Mouse (Mus musculus) forebrain, embryonic 11.5 days (tissue): ENCODE results near the gene Mst1r. TPM values are rescaled to one million over a fixed set of nuclear protein-coding genes. Genes with fewer than 3 reads are reported as not detected.

Experiments
- ATAC-seq: fragments of 200-750 bp; cut with Nextera tagmentation; replicated peaks from 2 replicates; pipeline ENCODE4 v1.8.0; 2017; ENCODE audit warnings: moderate TSS enrichment; ENCODE audit not compliant: low FRiP score
- DNase-seq: peaks from one replicate; pipeline ENCODE4 v3.0.0-alpha.2; 2017; ENCODE audit warnings: low spot score
- H3K27ac ChIP-seq: fragments of 300-500 bp; sonication (generic); 2 replicates; pipeline ENCODE4 v1.5.1; 2014; ENCODE audit warnings: low read depth, low read length
- H3K27me3 ChIP-seq: fragments of 300-500 bp; sonication (generic); 2 replicates; pipeline ENCODE4 v1.6.1; 2014; ENCODE audit warnings: mild to moderate bottlenecking, low read length, mixed read lengths; ENCODE audit not compliant: control insufficient read depth, insufficient read depth
- H3K36me3 ChIP-seq: fragments of 300-500 bp; sonication (generic); 2 replicates; pipeline ENCODE4 v1.6.1; 2014; ENCODE audit warnings: mild to moderate bottlenecking, low read length, moderate library complexity, mixed read lengths; ENCODE audit not compliant: control insufficient read depth, insufficient read depth
- H3K4me1 ChIP-seq: fragments of 300-500 bp; sonication (generic); replicated peaks from 2 replicates; pipeline ENCODE4 v1.6.1; 2014; ENCODE audit warnings: low read length, mixed read lengths; ENCODE audit not compliant: control insufficient read depth, insufficient read depth
- H3K4me2 ChIP-seq: fragments of 300-500 bp; sonication (generic); 2 replicates; pipeline ENCODE4 v1.6.1; 2014; ENCODE audit warnings: low read depth, mild to moderate bottlenecking, low read length, moderate library complexity, mixed read lengths; ENCODE audit not compliant: severe bottlenecking
- H3K4me3 ChIP-seq: fragments of 300-500 bp; sonication (generic); 2 replicates; pipeline ENCODE4 v1.5.1; 2014; ENCODE audit warnings: low read depth, low read length
- H3K9ac ChIP-seq: fragments of 300-500 bp; sonication (generic); 2 replicates; pipeline ENCODE4 v1.6.1; 2014; ENCODE audit warnings: low read length
- H3K9me3 ChIP-seq: fragments of 300-500 bp; sonication (generic); 2 replicates; pipeline ENCODE4 v1.6.1; 2016; ENCODE audit warnings: low read length, mixed read lengths; ENCODE audit not compliant: control insufficient read depth
- WGBS: fragments of 180-500 bp; shearing (Covaris S2); extraction: QIAGEN DNeasy Blood & Tissue Kit; methylation state at CpG from one replicate; pipeline ENCODE4 v1.1.7; 2014; 5-methylcytosine and 5-hydroxymethylcytosine counted together
- polyA plus RNA-seq: library from polyadenylated mRNA; unstranded; fragments of >200 nt; fragmentation: Nextera tagmentation; extraction: Ambion mirVana; gene quantifications from 2 replicates; pipeline ENCODE4 v1.2.1, GENCODE M21; 2014

Gene Mst1r
- polyA plus RNA-seq: 0.36 and 0.43 TPM in 2 replicates

GRCm38 (mm10) chr9:107906252-107906966, at the start of gene Mst1r:
Mst1r (plus strand) TSS chr9:107906873.
- DNase-seq: peak; percentile 83
- 24% methylated on average over 19 of the region's 19 CpGs for WGBS
- Histone ChIP-seq H3K4me2 (peak within 1 kb of the TSS; percentile 58), H3K4me3 (peak within 1 kb of the TSS; percentile 24), H3K36me3 (no peaks in the 10 kb centered on the region), H3K27me3 (peaks cover 4% of the 10 kb centered on the region; the same call in 1 of the 2 replicates), H3K4me1 (peaks cover 15% of the 10 kb centered on the region), H3K27ac (no peak within 1 kb of the TSS), H3K9ac (peak within 1 kb of the TSS; percentile 50; the same call in 1 of the 2 replicates), H3K9me3 (no peaks in the 10 kb centered on the region)
- ATAC-seq: peak; percentile 61

- no peak overlapping the region for H3K4me2 ChIP-seq
- WGBS: 98% methylated on average over 3 of the region's 3 CpGs
- no peak for DNase-seq
- no peaks in the 10 kb centered on the region for H3K9me3 ChIP-seq
- no peaks in the 10 kb centered on the region; the same call in 1 of the 2 replicates for H3K36me3 ChIP-seq
- no peak overlapping the region for H3K9ac ChIP-seq
- no peaks in the 10 kb centered on the region for H3K27me3 ChIP-seq
- H3K4me3 ChIP-seq: no peak overlapping the region
- no peak overlapping the region for H3K27ac ChIP-seq
- no peak for ATAC-seq
- no peaks in the 10 kb centered on the region for H3K4me1 ChIP-seq
These were observed 48.3 kb upstream of the Mst1r start for GRCm38 (mm10) chr9:107858343-107858742.

- no peak overlapping the region for H3K9ac ChIP-seq
- no peak overlapping the region for H3K4me2 ChIP-seq
- H3K27me3 ChIP-seq: no peaks in the 10 kb centered on the region
- no peak overlapping the region for H3K27ac ChIP-seq
- no peaks in the 10 kb centered on the region for H3K4me1 ChIP-seq
- no peak overlapping the region for H3K4me3 ChIP-seq
- no peak for ATAC-seq
- 80% methylated on average over 1 of the region's 1 CpGs for WGBS
- no peaks in the 10 kb centered on the region; the same call in 1 of the 2 replicates for H3K36me3 ChIP-seq
- no peaks in the 10 kb centered on the region for H3K9me3 ChIP-seq
- no peak for DNase-seq
These were observed 42.2 kb upstream of the Mst1r start for GRCm38 (mm10) chr9:107864493-107864892.

DNA sequence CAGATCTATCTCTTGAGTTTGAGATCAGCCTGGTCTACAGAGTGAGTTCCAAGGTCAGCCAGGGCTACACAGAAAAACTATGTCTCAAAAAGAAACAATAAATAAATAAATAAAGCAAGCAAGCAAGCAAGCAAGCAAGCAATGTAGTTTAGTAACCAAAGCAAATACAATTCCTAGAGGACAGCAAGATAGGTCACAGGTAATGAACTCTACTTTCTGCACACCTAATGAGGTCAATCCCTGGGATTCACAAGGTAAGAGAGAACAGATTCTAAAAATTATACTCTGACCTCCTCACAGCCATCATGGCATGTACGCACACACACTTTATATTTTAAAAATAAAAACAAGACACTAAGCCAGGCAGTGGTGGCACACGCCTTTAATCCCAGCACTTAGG, 40.6 kb upstream of the Mst1r start:
- Histone ChIP-seq H3K36me3 (no peaks in the 10 kb centered on the region), H3K27ac (no peak overlapping the region), H3K9me3 (no peaks in the 10 kb centered on the region), H3K4me3 (no peak overlapping the region), H3K27me3 (no peaks in the 10 kb centered on the region), H3K9ac (no peak overlapping the region), H3K4me1 (no peaks in the 10 kb centered on the region), H3K4me2 (no peak overlapping the region)
- ATAC-seq (no peak), DNase-seq (no peak)
- 97% methylated on average over 2 of the region's 2 CpGs for WGBS

DNA sequence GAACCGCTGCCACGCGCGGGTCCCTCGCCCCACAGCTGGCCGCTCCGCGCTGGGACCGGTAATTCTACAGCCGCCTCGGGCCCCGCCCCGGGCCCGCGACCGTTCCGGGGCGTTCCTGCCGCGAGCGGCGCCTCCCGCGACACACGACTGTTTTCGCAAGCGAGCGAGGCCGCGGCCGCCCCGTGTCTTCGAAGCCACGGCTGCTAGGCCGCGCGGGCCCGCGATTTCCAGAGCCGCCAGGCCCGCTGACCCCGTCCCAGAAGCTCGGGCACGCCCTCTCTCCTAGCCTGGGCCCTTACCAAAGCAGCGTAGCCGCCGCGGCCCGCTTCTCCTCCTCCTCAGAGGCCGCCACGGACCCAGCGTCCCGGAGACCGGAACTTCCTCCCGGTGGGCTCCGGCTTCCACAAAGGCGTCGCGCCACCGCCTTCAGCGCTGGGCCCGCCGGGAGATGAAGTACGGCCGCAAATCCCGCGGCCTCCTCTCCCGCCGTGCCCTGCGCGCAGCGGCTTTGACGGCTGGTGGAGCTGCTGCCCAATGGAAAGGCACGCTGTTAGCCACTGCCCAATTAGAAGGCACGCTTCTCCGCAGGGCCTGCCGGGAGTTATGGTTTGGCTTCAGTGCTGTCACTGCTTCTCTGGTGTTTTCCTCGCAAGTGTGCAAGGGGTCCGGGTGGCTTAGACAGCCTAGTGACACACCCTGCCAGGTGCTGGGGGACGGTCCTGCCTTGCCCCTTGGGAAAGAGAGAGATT, 34.1 kb upstream of the Mst1r start:
- peaks cover 4% of the 10 kb centered on the region; the same call in 1 of the 2 replicates for H3K4me1 ChIP-seq
- under 1% methylated on average over 79 of the region's 80 CpGs for WGBS
- DNase-seq: peak; percentile 95
- H3K36me3 ChIP-seq: no peaks in the 10 kb centered on the region
- no peaks in the 10 kb centered on the region for H3K27me3 ChIP-seq
- peak overlapping the region; percentile 97 for H3K4me3 ChIP-seq
- peak overlapping the region; percentile 94 for H3K27ac ChIP-seq
- peak overlapping the region; percentile 98 for H3K9ac ChIP-seq
- H3K4me2 ChIP-seq: peak overlapping the region; percentile 77
- peak; percentile 99 for ATAC-seq
- H3K9me3 ChIP-seq: no peaks in the 10 kb centered on the region

DNA sequence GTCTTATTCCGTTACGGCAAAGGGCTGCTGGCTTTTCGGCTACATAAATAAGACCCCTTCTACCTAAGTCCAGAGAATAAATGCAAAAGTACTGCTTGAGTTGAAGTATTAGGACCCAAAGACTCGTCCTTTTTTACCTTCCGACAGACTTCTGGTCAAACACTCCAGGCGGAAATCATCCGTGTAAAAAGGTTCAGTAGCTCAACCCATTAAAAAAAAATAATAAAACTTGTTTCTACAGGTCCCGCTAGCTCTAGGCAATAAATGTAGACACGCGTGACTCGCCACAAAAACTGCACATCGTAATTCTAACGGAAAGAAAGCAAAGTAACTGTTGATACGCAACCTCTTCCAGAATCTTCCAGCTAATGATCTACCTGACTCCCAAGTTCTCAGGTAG, 33.5 kb upstream of the Mst1r start, which contains the start of gene Rbm6:
Rbm6 (minus strand) TSS at position 101 of the 400 bp plus-strand sequence.
- Histone ChIP-seq H3K9me3 (no peaks in the 10 kb centered on the region), H3K27me3 (no peaks in the 10 kb centered on the region), H3K4me3 (peak within 1 kb of the TSS; percentile 97), H3K4me2 (peak within 1 kb of the TSS; percentile 77), H3K36me3 (no peaks in the 10 kb centered on the region), H3K27ac (peak within 1 kb of the TSS; percentile 94), H3K9ac (peak within 1 kb of the TSS; percentile 98), H3K4me1 (peaks cover 4% of the 10 kb centered on the region; the same call in 1 of the 2 replicates)
- WGBS: 12% methylated on average over 14 of the region's 14 CpGs
- no peak for ATAC-seq
- DNase-seq: no peak

DNA sequence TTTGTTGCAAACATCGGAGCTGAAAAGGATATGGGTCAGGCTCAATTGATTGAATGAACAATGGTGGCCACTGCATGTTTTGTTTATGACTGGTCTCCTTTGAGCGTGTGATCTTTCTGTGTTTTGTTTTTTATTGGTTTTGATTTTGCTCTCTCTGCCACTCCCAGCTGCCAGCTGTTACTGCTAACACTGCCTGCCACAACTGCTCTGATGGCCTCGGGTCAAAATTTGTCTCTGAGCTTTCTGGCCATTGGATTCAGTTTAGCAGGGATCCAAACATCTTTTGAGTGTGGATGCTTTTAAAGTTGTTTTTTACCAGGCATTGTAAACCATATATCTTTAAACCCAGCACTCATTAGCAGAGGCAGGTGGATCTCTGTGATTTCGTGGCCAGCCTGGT, 26.3 kb upstream of the Mst1r start:
- no peak for ATAC-seq
- no peaks in the 10 kb centered on the region for H3K4me1 ChIP-seq
- no peak overlapping the region for H3K9ac ChIP-seq
- H3K27me3 ChIP-seq: no peaks in the 10 kb centered on the region
- no peak overlapping the region for H3K4me3 ChIP-seq
- H3K4me2 ChIP-seq: no peak overlapping the region
- no peaks in the 10 kb centered on the region for H3K9me3 ChIP-seq
- DNase-seq: no peak
- no peak overlapping the region for H3K27ac ChIP-seq
- no peaks in the 10 kb centered on the region for H3K36me3 ChIP-seq
- 78% methylated on average over 4 of the region's 4 CpGs for WGBS

- Histone ChIP-seq H3K4me2 (peak within 1 kb of the TSS; percentile 90), H3K4me1 (no peaks in the 10 kb centered on the region; the same call in 1 of the 2 replicates), H3K36me3 (no peaks in the 10 kb centered on the region), H3K9me3 (no peaks in the 10 kb centered on the region), H3K27ac (no peak within 1 kb of the TSS), H3K9ac (peak within 1 kb of the TSS; percentile 75), H3K27me3 (peaks cover 2% of the 10 kb centered on the region), H3K4me3 (peak within 1 kb of the TSS; percentile 70)
- under 1% methylated on average over 28 of the region's 28 CpGs for WGBS
- peak; percentile 87 for DNase-seq
- ATAC-seq: peak; percentile 96
These were observed 18.8 kb upstream of the Mst1r start, which contains the start of gene Mon1a for GRCm38 (mm10) chr9:107887804-107888266. Mon1a (plus strand) TSS chr9:107888151.
